Mouse (Mus musculus) bone marrow, adult 2 months (tissue): ENCODE measurements around the gene Trappc6a.

Source experiments
- CTCF ChIP-seq: fragments of 200-500 bp; IDR thresholded peaks from 2 replicates; pipeline ENCODE4 v1.5.1; 2011; ENCODE audit warnings: low read length, control low read depth; ENCODE audit not compliant: control insufficient read depth, insufficient read depth
- POLR2A ChIP-seq: fragments of 200-500 bp; IDR thresholded peaks from 2 replicates; pipeline ENCODE4 v1.6.1; 2011; ENCODE audit warnings: low read depth, mild to moderate bottlenecking, control low read depth, low read length, borderline replicate concordance; ENCODE audit not compliant: control insufficient read depth

DNA sequence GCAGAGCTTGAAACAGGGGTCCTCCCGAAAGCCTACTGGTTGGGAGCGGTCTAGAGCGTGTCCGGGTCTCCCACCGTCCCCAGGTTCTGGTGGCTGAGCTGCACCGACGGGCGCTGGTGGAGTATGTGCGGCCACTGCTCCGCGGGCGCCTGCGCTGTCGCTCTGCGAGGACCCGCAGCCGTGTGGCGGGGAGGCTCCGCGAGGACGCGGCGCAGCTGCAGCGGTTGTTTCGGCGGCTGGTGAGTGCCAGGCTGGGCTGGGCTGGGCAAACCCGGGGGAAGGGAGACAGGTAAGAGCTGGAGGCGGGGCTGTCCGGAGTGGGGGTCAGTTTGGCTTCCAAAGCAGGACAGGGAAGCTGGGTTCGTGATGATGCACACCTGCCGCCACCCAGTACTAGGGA is 18.7 kb upstream of the Trappc6a start:
- TF ChIP-seq CTCF (no peak), POLR2A (no peak)
